Mouse (Mus musculus) lung, postnatal 25 days (tissue): ENCODE results near the gene Il18r1.

Experiments used
- DNase-seq: peaks from one replicate; pipeline ENCODE4 v3.0.0; 2022; ENCODE audit warnings: low spot score

Gene Il18r1

DNA sequence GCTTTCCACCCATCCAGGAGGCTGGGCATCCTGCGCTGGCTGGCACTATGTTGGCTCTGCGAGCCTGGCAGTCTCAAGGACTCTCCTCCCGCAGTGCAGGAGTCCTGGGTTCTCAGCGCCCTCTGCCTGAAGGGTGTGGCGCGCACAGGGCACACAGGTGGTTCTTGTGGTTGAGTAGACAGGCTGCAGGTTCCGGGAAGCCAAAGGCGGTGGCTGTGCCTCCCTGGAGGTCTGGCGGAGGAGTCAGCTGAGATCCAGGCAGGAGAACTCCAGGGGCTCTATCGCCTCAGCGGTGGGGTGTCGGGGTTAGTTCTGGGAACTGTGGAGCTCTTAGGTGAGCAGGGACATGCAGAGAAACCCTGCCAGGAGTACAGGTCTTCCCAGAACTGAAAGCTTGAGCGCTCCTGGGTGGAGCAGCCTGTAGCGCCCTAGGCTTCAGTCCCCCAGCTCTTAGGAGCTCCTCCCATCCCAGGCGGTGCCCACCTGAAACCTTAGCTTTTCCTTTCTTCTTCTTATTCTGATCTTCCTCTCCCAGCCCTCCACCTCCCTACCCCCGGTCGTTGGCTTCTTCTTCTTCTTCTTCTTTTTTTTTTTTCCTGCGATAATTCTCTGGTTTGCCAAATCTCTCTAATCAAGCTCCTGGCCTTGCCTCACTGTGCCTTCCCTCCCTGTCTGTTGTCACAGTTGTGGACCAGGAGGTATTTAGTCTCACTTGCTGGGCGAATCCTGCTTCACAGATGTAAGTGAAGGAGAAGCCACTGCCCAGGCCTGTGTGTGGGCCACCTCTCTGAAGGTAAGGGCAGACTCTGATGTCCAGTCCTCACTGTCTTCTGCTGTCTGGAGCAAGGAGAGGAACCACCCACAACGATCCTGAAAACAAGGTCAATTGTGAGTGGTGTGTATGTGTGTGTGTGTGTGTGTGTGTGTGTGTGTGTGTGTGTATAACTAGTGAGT is at the start of gene Il18r1:
Gene Il18r1 (plus strand): TSS at position 76 of the 954 bp plus-strand sequence.
- peak; percentile 86 for DNase-seq

DNA sequence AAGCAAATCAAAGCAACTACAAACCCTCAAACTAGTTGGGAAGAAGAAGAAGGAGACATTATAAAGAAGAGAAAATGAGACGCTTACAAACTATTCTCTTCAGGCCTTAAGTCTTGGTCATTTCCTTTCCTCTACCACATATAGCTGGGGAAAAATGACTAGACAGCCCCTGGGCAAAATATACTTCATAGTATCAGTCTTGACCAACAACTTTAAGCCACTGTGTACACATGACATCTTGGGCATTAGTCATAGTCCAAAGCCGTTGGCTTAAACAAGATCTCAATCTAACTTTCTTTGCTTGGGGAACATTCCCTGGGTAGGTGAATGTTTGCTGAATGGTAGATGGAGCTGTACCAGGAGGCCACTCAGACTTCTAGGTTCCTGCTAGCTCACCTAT is 48.3 kb upstream of the Il18r1 start:
- no peak for DNase-seq

DNA sequence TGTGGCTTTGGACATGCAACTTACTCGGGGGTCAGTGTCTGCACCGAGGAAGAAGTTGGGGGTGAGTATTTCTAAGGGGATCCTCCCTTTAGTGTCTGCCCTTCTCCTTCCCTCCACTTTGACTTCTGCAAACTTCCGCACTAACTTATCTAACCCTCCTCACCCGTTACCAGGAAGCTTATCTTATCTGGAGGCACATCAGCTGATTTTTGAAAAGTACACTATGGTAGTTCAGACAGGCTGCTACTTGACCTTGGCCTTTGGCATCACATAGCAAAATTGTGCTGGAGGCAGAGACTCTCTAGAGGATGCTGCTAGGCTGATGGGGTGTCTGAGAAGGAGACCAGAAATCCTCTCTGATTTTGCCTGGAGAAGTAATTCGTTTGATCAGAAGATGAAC is 46.8 kb upstream of the Il18r1 start:
- peak; percentile 6 for DNase-seq

DNA sequence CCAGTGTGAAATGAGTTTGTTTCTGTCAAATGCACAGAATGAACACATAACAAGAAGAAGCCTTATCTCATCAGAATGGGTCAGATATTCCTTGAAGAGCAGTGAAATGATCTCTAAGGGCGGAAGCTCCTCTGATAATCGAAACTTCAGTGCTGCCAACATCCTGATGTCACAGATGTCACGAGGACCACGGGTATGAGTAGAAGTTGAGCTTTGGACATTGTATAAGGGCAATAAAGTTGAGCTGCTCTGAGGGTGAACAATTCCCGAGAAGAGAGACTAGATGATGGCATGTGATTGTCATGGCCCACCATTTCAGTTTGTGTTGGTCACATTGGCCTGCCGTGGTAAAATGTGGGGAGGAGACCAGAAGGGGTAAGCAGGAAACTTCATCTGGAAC is 41.5 kb upstream of the Il18r1 start:
- no peak for DNase-seq

DNA sequence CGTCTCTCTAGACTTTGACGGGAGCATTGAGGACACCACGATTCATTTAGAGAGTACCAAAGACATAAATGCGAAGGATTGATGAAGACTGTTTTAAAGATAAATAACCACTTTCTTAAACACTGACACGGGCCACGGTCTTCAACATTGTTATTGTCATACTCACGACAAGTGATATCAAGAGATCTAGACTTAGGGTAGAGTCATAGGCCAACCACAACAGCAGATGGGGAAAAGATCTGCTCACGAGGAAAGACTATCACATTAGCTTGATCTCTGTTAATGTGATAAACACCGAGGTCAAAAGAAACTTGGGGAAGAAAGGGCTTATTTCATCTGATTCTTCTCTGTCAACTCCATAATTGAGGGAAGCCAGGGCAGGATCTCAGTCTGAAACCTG is 38.1 kb upstream of the Il18r1 start:
- DNase-seq: no peak

DNA sequence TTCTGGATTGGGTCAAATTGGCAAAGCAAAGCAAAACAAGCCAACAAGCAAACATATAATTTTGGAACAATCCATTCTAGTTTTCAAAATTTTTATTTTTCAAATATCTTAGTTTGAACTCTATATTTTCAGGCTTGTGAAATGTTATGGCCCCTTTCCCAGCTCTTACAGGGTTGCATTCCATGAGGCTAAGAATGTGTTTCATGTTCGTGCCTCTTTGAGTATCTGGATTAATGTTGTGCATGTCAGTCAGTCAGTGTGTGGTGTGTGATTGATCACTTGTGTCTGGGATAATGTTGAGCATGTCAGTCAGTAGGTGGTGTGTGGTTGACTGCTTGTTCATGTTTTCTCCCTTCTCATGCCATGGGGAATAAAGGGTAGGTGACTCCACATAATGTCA is 37.5 kb upstream of the Il18r1 start:
- DNase-seq: no peak

DNA sequence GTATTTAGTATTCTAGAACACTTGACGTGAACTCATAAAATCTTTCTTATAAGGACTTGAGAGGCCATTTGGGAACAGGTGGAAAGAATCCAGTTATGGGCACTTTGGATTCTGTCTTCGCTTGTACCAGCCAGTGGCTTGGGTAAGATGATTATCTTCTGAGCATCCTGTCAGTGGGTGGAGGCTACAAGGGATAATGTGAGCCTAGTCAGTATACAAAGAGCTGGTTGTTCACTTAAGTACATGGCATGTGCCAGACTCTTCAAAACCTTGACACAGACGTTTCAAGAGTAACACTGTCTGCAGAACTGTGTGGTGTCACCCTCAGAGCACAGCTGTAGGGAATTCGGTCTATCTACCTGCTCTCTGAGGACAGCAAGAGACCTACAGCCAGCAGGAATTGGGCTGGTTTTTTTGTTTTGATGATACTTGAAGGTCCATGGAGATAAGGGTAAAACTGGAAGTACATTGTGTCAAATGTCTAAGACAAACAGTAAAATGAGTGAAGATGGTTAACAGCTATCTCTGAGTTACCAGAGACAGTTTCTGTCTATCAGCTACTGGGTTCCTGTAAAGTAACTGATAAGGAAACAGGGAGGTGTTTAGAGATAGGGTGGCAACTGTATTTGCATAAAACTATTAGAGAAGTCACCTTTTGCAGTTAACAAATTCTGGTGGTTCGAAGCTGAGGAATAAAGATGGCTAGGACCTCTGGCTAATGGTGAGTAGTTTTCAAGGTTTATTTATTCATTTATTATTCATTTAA is 36.3 kb upstream of the Il18r1 start, which contains the start of gene Il1rl1:
Gene Il1rl1 (plus strand): TSS at position 661 of the 766 bp plus-strand sequence.
- no peak for DNase-seq

DNA sequence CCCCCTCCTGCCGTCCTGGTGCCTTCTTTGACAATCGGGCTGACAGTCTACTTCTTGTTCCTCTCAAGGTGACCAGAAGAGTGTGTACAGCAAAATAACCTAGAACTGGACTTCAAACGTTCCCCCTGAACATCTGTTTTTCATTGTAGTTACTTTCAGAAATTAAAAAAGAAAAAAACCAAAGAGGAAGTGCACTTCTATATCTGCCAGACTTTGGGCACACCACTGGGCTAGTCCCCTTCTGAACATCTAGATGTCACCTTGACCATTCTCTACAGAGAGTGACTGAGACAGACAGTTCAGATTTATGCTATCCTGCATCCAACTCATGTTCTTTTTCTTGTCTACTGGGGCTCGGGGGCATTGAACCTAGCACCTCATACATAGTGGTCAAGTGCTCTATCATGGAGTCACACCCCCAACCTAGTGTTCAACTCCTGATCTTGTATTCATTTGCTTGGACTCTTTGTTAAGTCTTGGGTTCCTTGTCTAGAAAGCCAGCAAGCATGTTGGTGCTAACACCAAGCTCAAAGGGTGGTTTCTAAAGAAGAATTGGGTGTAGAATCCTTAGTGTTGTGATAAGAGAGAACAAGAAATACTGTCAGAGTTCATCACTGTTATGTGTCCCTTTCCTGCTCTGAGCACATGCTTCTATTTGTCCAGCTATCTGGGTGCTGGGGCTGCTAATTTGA is 35.1 kb upstream of the Il18r1 start:
- DNase-seq: no peak

DNA sequence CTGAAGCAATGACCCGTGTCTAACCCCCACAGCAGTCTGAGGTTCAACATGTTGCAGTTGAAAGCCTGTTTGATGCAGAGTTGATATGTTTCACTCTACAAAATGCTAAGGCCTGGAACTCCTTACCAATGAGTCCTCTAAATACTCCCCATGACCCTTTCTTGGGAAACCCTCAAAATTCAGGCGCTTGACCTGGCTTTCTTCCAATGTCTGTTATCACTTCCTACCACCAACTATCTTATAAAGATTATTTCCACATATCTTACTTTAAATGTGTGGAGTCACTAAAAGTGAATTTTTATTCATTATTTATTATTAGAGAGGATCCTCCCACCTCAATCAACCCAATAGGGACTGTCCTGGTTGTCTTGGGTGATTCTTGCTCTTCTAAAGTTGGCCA is 33.2 kb upstream of the Il18r1 start:
- no peak for DNase-seq

DNA sequence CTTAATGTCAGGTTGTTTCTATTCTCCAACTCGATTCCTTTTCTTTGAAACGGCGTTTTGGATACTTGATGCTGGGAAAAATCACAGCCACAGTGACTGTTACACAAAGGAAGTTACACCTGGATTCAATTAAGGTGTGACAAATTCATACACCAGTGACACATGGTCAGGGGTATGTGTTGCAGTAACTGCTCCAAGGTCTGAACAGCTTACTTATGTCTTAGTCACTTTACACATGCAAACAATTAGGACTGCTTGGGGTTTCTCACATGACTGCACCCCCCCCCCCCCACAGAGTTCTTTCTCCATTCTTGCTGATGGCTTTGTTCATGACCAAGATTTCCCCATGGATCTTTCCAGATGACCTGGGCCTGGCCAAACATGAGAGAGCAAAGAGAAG is 29.4 kb upstream of the Il18r1 start:
- no peak for DNase-seq

DNA sequence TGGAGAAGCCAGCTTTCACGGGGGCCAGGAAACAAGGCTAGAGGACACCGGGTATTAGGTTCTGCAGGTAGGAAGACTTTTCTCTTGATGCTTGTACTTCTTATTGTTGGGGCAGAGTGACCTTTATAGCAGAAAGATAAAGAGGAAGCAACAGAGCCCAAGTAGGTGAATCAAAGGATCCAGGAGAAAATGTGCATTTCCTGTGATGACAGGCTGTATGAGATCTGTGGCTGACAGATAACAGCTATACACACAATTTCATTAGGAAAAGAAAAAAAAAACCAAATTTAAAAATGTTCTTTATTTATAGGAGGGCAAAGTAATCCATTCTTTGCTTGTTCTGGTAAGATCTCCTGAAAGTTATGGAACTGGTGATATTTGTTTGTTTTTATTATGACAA is 28.0 kb upstream of the Il18r1 start:
- no peak for DNase-seq

DNA sequence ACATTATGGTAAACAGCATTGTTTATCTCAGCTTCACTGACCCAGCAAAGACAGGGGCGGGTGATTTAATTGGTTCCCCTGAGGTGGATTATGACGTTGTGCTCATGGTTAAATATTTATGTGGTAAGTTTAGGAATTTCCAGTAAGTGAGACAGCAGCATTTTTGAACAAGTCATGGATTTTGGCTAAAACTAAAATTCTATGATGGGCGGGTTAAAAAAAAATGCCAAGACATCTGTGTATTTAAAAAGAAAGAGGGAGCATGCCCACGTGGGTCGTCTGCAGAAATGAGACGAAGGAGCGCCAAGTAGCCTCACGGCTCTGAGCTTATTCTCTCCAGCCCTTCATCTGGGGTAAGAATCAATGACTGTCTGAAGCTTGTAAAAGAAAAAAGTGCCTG is 25.8 kb upstream of the Il18r1 start:
- no peak for DNase-seq

DNA sequence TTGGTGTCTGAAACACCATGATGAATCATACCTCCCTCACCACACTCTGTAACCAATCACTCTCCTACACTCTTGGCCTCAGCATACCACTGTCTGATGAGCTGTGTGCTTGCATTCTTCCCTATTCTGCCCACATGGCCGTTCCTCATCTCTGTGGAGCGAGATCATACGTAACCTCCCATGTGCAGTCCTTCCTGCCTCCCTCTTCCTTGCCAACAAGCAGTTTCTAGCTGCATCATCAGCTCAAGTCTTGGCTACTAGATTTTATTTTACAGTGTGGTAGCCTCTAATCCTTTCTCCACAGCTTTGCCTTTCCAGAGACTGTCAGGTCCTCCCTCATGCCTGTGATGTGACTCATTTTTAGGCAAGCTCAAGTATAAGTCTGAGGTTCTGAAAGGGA is 20.6 kb upstream of the Il18r1 start:
- DNase-seq: no peak

DNA sequence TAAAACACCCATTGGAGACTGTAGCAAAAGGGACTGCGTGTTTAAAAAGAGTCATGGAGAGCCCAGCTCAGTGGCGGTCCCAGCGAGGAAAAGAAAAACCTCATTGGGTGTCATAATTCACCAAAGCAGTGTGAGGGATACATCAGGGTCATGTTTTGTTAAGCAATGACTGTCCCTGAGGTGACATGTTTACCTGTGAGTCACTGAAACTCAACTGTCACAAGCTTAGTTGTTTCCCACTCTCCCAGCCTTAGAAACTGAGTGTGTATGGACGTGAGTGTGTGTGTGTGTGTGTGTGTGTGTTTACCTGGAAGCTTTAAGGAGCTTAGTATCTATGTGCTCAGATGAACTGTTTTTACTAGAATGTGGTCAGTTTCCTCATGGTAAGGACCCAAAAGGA is 2.0 kb downstream of the Il18r1 start:
- DNase-seq: no peak

DNA sequence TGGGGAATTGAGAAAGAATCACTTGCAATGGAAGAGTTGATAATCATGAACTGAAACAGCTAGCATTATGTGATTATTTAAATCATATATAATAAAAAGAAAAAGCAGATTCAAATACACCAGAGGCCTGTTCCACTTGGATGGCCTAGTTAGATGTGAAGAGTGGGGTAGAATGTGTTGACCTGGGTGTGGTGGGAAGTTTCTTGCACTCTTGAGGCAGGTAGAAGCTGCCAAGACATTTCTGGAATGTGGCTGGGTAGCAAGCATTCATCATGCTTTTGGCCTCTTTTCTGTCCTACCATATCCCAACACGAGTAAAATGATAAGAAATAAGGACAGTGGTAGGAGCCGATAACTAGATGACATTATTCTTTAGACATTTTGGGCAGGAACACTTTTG is 3.5 kb downstream of the Il18r1 start:
- peak; percentile 65 for DNase-seq

DNA sequence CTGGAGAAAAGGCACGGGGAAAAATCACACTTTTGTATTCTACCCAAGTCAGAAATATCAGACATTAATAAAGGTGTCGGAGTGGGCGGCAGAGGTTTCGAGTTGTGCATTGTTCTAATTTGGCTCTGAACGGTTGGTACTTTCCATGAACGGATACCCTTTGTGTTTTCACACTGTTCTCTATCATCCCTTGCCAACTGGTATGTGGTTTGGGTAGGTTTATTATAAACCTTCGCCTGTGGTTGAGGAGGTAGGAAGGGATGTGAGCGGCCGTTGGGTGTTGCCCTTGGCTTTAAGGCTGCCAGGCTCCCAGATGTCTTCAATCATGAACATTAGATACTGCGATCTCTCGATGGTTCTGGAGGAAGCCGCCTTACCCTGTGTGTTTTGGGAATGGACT is 4.5 kb downstream of the Il18r1 start:
- DNase-seq: no peak

DNA sequence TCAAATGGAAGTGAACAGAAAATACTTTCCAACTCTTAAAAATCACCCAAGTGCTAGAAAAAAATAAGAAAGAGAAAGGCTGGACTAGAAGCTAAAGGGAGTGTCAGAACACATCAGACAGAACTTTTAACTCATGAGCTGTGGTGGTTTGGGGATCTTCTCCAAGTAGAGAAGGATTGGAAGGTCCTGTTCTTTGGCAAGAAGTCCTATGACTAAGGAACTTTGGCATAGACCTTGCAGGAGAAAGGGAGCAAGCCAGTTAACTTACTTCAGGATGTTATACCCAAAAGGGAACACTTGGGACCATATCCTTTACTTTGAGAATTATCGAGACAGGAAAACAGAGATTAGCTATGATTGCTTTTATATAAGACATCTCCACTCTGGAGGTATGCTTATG is 7.0 kb downstream of the Il18r1 start:
- DNase-seq: no peak

DNA sequence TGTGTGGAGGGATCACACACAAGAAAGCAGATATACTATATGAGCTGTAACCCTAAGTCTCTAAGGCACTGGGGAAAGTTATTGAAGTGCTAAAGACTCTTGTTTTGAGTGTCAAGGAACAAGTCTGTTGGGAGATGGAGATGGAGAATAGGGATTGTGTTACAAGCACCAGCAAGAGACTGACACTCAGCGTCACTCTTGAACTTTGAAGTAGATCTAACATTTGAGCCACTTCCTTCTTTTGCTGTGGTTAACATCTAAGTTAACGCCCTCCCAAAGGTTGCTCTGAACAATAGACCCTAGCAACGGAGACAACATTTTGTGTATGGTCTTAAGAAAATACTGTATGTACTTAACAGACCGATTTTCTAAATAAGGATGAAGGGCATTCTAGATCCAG is 8.3 kb downstream of the Il18r1 start:
- peak; percentile 57 for DNase-seq

DNA sequence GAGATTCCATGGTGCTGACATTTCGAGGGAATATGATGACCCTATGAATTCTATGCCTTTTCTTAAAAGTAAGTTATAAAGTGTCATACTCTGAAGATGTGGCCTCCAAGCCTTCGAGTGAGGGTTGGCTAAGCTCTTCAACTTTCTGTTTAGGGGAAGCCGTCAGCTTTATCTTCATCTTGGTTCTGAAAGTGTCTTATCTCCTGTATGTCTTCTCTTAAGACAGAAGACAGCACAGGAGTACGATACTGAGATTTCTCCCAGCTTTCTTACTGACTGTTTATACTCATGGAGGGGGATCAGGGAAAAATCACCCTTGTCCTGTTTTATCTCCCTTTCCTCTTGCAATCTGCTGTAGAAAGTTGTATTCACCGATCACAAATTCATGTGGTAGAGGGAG is 9.0 kb downstream of the Il18r1 start:
- DNase-seq: no peak

DNA sequence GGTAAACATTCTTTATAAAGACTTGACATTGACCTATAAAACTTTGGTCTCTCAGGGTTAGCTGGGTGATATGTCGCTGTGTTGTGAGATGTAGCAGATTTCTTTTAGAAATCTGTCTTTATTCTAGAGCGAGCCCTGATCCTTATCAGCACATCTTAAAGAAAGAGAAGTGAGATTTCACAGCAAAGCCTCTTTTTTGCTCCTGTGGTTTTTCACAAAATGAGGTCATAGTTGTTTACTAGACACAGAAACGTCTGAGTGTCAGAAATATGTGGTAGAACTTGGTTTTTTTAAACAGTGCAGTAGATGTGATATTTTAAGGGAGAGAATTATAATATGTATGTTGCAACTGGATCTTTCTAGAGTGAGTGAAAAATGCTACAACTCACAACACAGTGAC is 10.3 kb downstream of the Il18r1 start:
- DNase-seq: peak; percentile 38

DNA sequence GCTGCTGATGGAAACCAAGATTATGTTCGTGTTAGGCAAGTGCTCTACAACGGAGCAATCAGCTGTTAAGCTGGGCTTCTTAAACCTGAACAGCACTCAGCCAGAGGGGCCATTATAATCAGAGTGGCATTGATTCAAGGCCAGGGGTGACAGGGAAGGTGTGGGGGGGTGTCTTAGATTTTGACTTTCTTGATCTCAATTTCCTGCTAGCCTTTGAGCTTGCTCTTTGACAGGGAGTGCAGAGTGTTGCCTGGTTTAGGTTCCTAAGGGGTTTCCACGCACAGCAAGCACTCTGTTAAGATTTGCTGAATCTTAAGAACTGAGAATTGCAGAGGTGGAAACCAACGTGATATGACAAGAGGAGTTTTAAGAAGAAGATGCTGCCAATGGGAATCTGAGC is 11.4 kb downstream of the Il18r1 start:
- DNase-seq: no peak

DNA sequence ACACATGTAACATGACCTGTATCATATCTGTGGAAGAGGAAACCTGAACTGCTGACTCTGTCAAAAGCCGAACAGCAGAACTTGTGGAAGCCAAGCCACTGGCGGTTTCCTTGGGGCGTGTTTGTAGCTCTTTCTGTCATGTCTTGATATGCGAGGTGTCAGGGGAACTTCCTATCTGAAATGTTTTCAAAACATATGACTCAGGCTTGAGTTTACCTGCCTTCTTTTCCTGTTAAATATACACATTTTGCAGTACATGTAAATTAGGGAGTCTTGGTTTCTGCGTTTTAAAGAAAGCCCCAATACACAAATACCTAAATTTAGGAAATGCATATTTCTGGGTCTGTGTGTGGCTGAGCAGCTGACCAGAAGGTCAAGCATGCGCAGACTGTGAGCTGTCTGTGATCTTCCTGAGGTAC is 14.2 kb downstream of the Il18r1 start:
- peak; percentile 35 for DNase-seq

DNA sequence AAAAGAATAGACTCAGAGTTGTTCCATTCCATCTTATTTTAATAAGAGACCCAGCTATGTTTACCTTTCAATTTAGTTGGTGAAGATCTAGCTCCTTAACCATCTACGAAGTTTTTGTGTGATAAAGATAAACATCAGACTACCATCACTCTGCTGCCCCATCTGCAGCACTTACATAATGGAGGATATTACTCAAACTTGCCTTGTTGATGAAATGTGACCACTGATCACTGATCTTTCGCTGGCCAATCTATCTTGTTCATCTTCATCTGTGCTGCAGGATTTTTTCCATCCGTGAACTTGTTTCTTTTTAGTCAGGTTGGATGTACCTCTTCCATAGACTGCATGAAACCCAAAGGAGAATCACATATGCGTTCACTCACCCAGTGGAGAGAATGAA is 29.2 kb downstream of the Il18r1 start:
- no peak for DNase-seq
